In genomic region chr13:38152429-38153035, GRCm38 (mm10) we compare ENCODE assay signal across 9 mouse cellular contexts. TPM values are rescaled to one million over a fixed set of nuclear protein-coding genes. Genes with fewer than 3 reads are reported as not detected.
A peak's percentile ranks its signal among the peaks of the same experiment; 100 is the strongest.
DNase-seq lines count a peak whose midpoint lies in the region; ATAC-seq and TF ChIP-seq lines count a peak whose summit lies in the region.
"Had no signal": no experiment of that assay in that cellular context is flagged by ENCODE, and none has a peak within 500 bp of the region (broad histone marks: within the 10 kb centered on the region; RNA-seq: fewer than 3 reads in every experiment).

No protein-coding gene starts in this region.

- peaks cover 20% of the 10 kb centered on the region for H3K4me1 ChIP-seq in embryonic facial prominence, embryonic 13.5 days
- H3K4me1 ChIP-seq in hindbrain, embryonic 12.5 days = peaks cover 16% of the 10 kb centered on the region
- H3K4me1 ChIP-seq in midbrain, embryonic 14.5 days (ENCODE audit: control insufficient read depth, insufficient read depth, low read length) = 0 out of 2 replicates have a peak, but pooled peaks cover 10% of the 10 kb centered on the region

- TF ChIP-seq CTCF in layer of hippocampus, adult 2 months (conservative IDR thresholded peaks at IDR 0.05) = no peak

- DNase-seq in layer of hippocampus, adult 2 months (ENCODE audit: low spot score in 2 of 2) = no peak
- no peak for DNase-seq in layer of hippocampus, postnatal 14 days (ENCODE audit: low spot score in 2 of 2)
- peak; percentile 23 for DNase-seq in liver
- DNase-seq in midbrain, embryonic 14.5 days = peak; percentile 66
- DNase-seq in gastrocnemius, postnatal 4 days (ENCODE audit: low spot score in 2 of 2) = no peak
- no peak for DNase-seq in left cerebral cortex, postnatal 36 days (ENCODE audit: low spot score in 2 of 2)

- peak overlapping the region; percentile 85 for H3K4me2 ChIP-seq in embryonic facial prominence, embryonic 13.5 days
- H3K4me2 ChIP-seq in hindbrain, embryonic 12.5 days (replicated peaks) = peak overlapping the region; percentile 66
- H3K4me2 ChIP-seq in midbrain, embryonic 14.5 days (ENCODE audit: low read length) = peak overlapping the region; percentile 65

- peak overlapping the region; percentile 15; the same call in 1 of the 2 replicates for H3K27ac ChIP-seq in layer of hippocampus, adult 2 months
- peak overlapping the region; percentile 35 for H3K27ac ChIP-seq in embryonic facial prominence, embryonic 13.5 days
- no peak overlapping the region for H3K27ac ChIP-seq in hindbrain, embryonic 12.5 days
- H3K27ac ChIP-seq in midbrain, embryonic 14.5 days (replicated peaks; ENCODE audit: low read depth, low read length) = no peak overlapping the region
- H3K27ac ChIP-seq: macrophage had no signal

- H3K9ac ChIP-seq in embryonic facial prominence, embryonic 13.5 days = peak overlapping the region; percentile 72
- H3K9ac ChIP-seq in hindbrain, embryonic 12.5 days = no peak overlapping the region
- H3K9ac ChIP-seq in midbrain, embryonic 14.5 days (replicated peaks; ENCODE audit: low read length) = no peak overlapping the region

- 0 out of 2 replicates have a peak, but pooled peaks have one; percentile 34 for ATAC-seq in embryonic facial prominence, embryonic 13.5 days (ENCODE audit: insufficient number of reproducible peaks, insufficient read depth, low FRiP score, low TSS enrichment, low read depth)
- ATAC-seq in hindbrain, embryonic 12.5 days (ENCODE audit: low FRiP score) = no peak
- peak; percentile 44; the same call in 1 of the 2 replicates for ATAC-seq in midbrain, embryonic 14.5 days (ENCODE audit: low FRiP score, low TSS enrichment)

- H3K36me3 ChIP-seq in embryonic facial prominence, embryonic 13.5 days = no peaks in the 10 kb centered on the region
- no peaks in the 10 kb centered on the region for H3K36me3 ChIP-seq in hindbrain, embryonic 12.5 days
- no peaks in the 10 kb centered on the region for H3K36me3 ChIP-seq in midbrain, embryonic 14.5 days (ENCODE audit: control insufficient read depth, insufficient read depth, low read length)

- H3K4me3 ChIP-seq in layer of hippocampus, adult 2 months = peak overlapping the region; percentile 55
- peak overlapping the region; percentile 52 for H3K4me3 ChIP-seq in embryonic facial prominence, embryonic 13.5 days
- peak overlapping the region; percentile 40 for H3K4me3 ChIP-seq in hindbrain, embryonic 12.5 days
- peak overlapping the region; percentile 35; the same call in 1 of the 2 replicates for H3K4me3 ChIP-seq in midbrain, embryonic 14.5 days (replicated peaks; ENCODE audit: low read depth, low read length)

- WGBS in embryonic facial prominence, embryonic 13.5 days = under 1% methylated on average over 31 of the region's 31 CpGs
- 0% methylated on average over 31 of the region's 31 CpGs for WGBS in hindbrain, embryonic 12.5 days
- under 1% methylated on average over 31 of the region's 31 CpGs for WGBS in midbrain, embryonic 14.5 days

- intact Hi-C loops in left cerebral cortex, postnatal 36 days (cut with DNase I) = no loop called here

- H3K27me3 ChIP-seq in embryonic facial prominence, embryonic 13.5 days = peaks cover 65% of the 10 kb centered on the region
- H3K27me3 ChIP-seq in hindbrain, embryonic 12.5 days = peaks cover 86% of the 10 kb centered on the region
- peaks cover 81% of the 10 kb centered on the region for H3K27me3 ChIP-seq in midbrain, embryonic 14.5 days (ENCODE audit: control insufficient read depth, insufficient read depth, low read length)

- H3K9me3 ChIP-seq in embryonic facial prominence, embryonic 13.5 days = no peaks in the 10 kb centered on the region
- no peaks in the 10 kb centered on the region for H3K9me3 ChIP-seq in hindbrain, embryonic 12.5 days (replicated peaks)
- no peaks in the 10 kb centered on the region for H3K9me3 ChIP-seq in midbrain, embryonic 14.5 days (ENCODE audit: control insufficient read depth, low read length)

RNA-seq across cellular contexts. Expression of gene Dsp, which starts 1.4 kb away (rescaled TPM):
- total RNA-seq in layer of hippocampus, adult 2 months (2021) = 10 to 100 TPM; 14.2 to 14.7 TPM
- 1 to 10 TPM; 7.8 to 8.0 TPM for total RNA-seq in layer of hippocampus, postnatal 14 days (2021)
- polyA plus RNA-seq in embryonic facial prominence, embryonic 13.5 days (2015; fragmentation: Nextera tagmentation; extraction: Ambion mirVana) = 20.1 and 21.5 TPM in 2 replicates
- 1.4 and 1.5 TPM in 2 replicates for polyA plus RNA-seq in hindbrain, embryonic 12.5 days (2016; fragmentation: Nextera tagmentation; extraction: Ambion mirVana)
- 0.08 and 0.13 TPM in 2 replicates for polyA plus RNA-seq in midbrain, embryonic 14.5 days (2014; fragmentation: Nextera tagmentation; extraction: Ambion mirVana)
- total RNA-seq in gastrocnemius, postnatal 4 days (2021) = under 1 TPM; 0.22 to 0.49 TPM
- under 1 TPM; 0.10 to 0.14 TPM for total RNA-seq in left cerebral cortex, postnatal 36 days (2021)
- polyA plus RNA-seq: macrophage had no signal

RNA-seq across cellular contexts. Expression of gene Snrnp48, which starts 52.2 kb away (rescaled TPM):
- total RNA-seq in layer of hippocampus, adult 2 months (2021) = 10 to 100 TPM; 23.1 to 26.9 TPM
- 10 to 100 TPM; 25.2 to 26.2 TPM for total RNA-seq in layer of hippocampus, postnatal 14 days (2021)
- 48.2 and 56.2 TPM in 2 replicates for polyA plus RNA-seq in embryonic facial prominence, embryonic 13.5 days (2015; fragmentation: Nextera tagmentation; extraction: Ambion mirVana)
- polyA plus RNA-seq in hindbrain, embryonic 12.5 days (2016; fragmentation: Nextera tagmentation; extraction: Ambion mirVana) = 36.9 and 37.3 TPM in 2 replicates
- polyA plus RNA-seq in midbrain, embryonic 14.5 days (2014; fragmentation: Nextera tagmentation; extraction: Ambion mirVana) = 30.9 and 32.6 TPM in 2 replicates
- total RNA-seq in gastrocnemius, postnatal 4 days (2021) = 10 to 100 TPM; 13.5 to 14.5 TPM
- 10 to 100 TPM; 12.7 to 25.7 TPM for total RNA-seq in left cerebral cortex, postnatal 36 days (2021)

Comparison
In these comparisons a context has a peak if more than half of its experiments do, and no peak if none do; other contexts are left out.
1. DNase-seq: peak in liver (single experiment) and midbrain, embryonic 14.5 days (single experiment); none in layer of hippocampus, adult 2 months (0 of 2), layer of hippocampus, postnatal 14 days (0 of 2), gastrocnemius, postnatal 4 days (0 of 2) and left cerebral cortex, postnatal 36 days (0 of 2).
2. H3K27ac ChIP-seq: peak in layer of hippocampus, adult 2 months (single experiment) and embryonic facial prominence, embryonic 13.5 days (single experiment); none in hindbrain, embryonic 12.5 days (single experiment) and midbrain, embryonic 14.5 days (single experiment).
3. RNA of gene Dsp, which starts 1.4 kb away (total RNA-seq): 14.2 to 14.7 TPM in layer of hippocampus, adult 2 months and 7.8 to 8.0 TPM in layer of hippocampus, postnatal 14 days; 0.22 to 0.49 TPM in gastrocnemius, postnatal 4 days and 0.10 to 0.14 TPM in left cerebral cortex, postnatal 36 days; every median in the first group is over 4 times any median in the second.
4. Peak in every context shown above with its lines, with median percentiles within 50 percentile points of each other: H3K4me3 ChIP-seq and H3K4me2 ChIP-seq.